Mouse (Mus musculus): ENCODE data around the gene Ogg1. TPM values are rescaled to one million over a fixed set of nuclear protein-coding genes. Genes with fewer than 3 reads are reported as not detected.
"Not testable (repeated sequence)": the region's sequence is repeated elsewhere in the genome, so short reads cannot be mapped to it uniquely, and the experiment has no call there.

Ogg1 gene
- total RNA-seq, 2 experiments from 2014 or later, result 7.0 to 7.2 TPM

- no peak for DNase-seq (ENCODE audit: low spot score in 2 of 2)
Measured at GRCm38 (mm10) chr6:113330547-113330946, 3.8 kb downstream of the Ogg1 start.

- no peak for DNase-seq (ENCODE audit: low spot score in 2 of 2)
Measured at GRCm38 (mm10) chr6:113331721-113332120, 4.9 kb downstream of the Ogg1 start.

- not testable (repeated sequence) for DNase-seq (ENCODE audit: low spot score in 2 of 2)
Measured at GRCm38 (mm10) chr6:113332734-113333133, 6.0 kb downstream of the Ogg1 start.

GRCm38 (mm10) chr6:113333137-113333950, 6.6 kb downstream of the Ogg1 start:
- DNase-seq (ENCODE audit: low spot score in 2 of 2), result peak in 1 of 2 experiments; percentile 65

GRCm38 (mm10) chr6:113334216-113334615, 7.4 kb downstream of the Ogg1 start:
- DNase-seq (ENCODE audit: low spot score in 2 of 2), result no peak

GRCm38 (mm10) chr6:113336852-113337620, 10.3 kb downstream of the Ogg1 start:
- DNase-seq (ENCODE audit: low spot score in 2 of 2), result no peak

- DNase-seq (ENCODE audit: low spot score in 2 of 2), result no peak
Measured at GRCm38 (mm10) chr6:113341574-113341973, 14.8 kb downstream of the Ogg1 start.

- no peak for DNase-seq (ENCODE audit: low spot score in 2 of 2)
Measured at GRCm38 (mm10) chr6:113342297-113342696, 15.5 kb downstream of the Ogg1 start.

GRCm38 (mm10) chr6:113343177-113344092, 16.7 kb downstream of the Ogg1 start, which contains the start of gene Camk1:
Camk1 (minus strand) TSS chr6:113343984.
- DNase-seq (ENCODE audit: low spot score in 2 of 2), result peak; percentile 69 to 71

- DNase-seq (ENCODE audit: low spot score in 2 of 2), result no peak
Measured at GRCm38 (mm10) chr6:113344321-113344720, 17.5 kb downstream of the Ogg1 start.

- DNase-seq (ENCODE audit: low spot score in 2 of 2), result no peak
Measured at GRCm38 (mm10) chr6:113346897-113347296, 20.1 kb downstream of the Ogg1 start.

- DNase-seq (ENCODE audit: low spot score in 2 of 2), result no peak
Measured at GRCm38 (mm10) chr6:113350538-113350937, 23.8 kb downstream of the Ogg1 start.

GRCm38 (mm10) chr6:113351161-113351560, 24.4 kb downstream of the Ogg1 start:
- DNase-seq (ENCODE audit: low spot score in 2 of 2), result no peak

- DNase-seq (ENCODE audit: low spot score in 2 of 2), result no peak
Measured at GRCm38 (mm10) chr6:113351653-113352052, 24.9 kb downstream of the Ogg1 start.

- DNase-seq (ENCODE audit: low spot score in 2 of 2), result no peak
Measured at GRCm38 (mm10) chr6:113352820-113353219, 26.0 kb downstream of the Ogg1 start.

- DNase-seq (ENCODE audit: low spot score in 2 of 2), result no peak
Measured at GRCm38 (mm10) chr6:113353696-113354095, 26.9 kb downstream of the Ogg1 start.

- no peak for DNase-seq (ENCODE audit: low spot score in 2 of 2)
Measured at GRCm38 (mm10) chr6:113361476-113361875, 34.7 kb downstream of the Ogg1 start.

GRCm38 (mm10) chr6:113362241-113362640, 35.5 kb downstream of the Ogg1 start:
- no peak for DNase-seq (ENCODE audit: low spot score in 2 of 2)

- DNase-seq (ENCODE audit: low spot score in 2 of 2), result no peak
Measured at GRCm38 (mm10) chr6:113364518-113365135, 37.9 kb downstream of the Ogg1 start.

GRCm38 (mm10) chr6:113366639-113367038, 39.9 kb downstream of the Ogg1 start:
- no peak for DNase-seq (ENCODE audit: low spot score in 2 of 2)

GRCm38 (mm10) chr6:113367574-113367973, 40.8 kb downstream of the Ogg1 start:
- DNase-seq (ENCODE audit: low spot score in 2 of 2), result no peak
